Mouse (Mus musculus): ENCODE measurements around the gene A730061H03Rik. TPM values are rescaled to one million over a fixed set of nuclear protein-coding genes. Genes with fewer than 3 reads are reported as not detected.

A730061H03Rik gene
- total RNA-seq, 2 experiments from 2014 or later: 1.9 TPM; not detected in 1

DNA sequence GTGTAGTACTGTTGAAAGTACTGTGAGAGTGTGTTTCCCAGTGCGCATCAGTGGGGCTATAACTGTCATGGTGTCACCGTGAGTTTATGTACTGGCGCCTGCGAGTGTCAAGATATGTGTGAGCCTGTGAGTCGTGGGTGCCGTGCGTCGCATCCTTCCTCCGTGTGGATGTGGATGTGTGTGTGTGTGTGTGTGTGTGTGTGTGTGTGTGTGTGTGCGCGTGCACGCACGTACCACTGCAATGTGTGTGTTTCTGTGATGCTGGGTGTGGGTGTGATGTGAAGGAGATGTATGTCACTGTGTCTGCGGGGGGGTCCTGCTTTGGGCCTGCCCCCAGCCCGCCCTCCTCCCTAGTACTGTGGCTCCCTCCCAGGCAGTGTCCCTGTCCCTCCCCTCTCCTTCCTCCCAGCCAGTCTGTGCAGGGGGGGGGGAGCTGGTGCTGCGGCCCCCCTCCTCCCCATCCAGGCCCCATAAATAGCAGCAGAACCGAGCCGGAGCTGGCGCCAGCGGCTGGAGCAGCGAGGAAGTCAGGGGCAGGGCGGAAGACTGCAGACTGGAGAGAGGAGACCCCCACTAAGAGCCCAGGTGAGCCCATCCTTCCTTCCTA is 50.0 kb downstream of the A730061H03Rik start, which contains the start of gene Cpne6:
Cpne6 (plus strand) TSS at position 321 of the 607 bp plus-strand sequence.
- ATAC-seq (replicated peaks; ENCODE audit: poor library complexity, severe bottlenecking): no peak

Other genes with a start within 250 kb of the A730061H03Rik start
- gene Dhrs4, start 81.6 kb downstream of the A730061H03Rik start, total RNA-seq (2014; fragmentation: Nextera tagmentation): 47.9 and 63.5 TPM in 2 replicates
- gene Dhrs4, start 81.6 kb downstream of the A730061H03Rik start, total RNA-seq (2017): 50.5 and 61.6 TPM in 2 replicates
- gene Carmil3, start 69.8 kb downstream of the A730061H03Rik start, total RNA-seq (2014; fragmentation: Nextera tagmentation): not detected in 2 replicates
- not detected in 2 replicates for gene Carmil3, start 69.8 kb downstream of the A730061H03Rik start, total RNA-seq (2017)
- gene Cpne6, start 50.0 kb downstream of the A730061H03Rik start, total RNA-seq (2014; fragmentation: Nextera tagmentation): not detected in 2 replicates
- gene Cpne6, start 50.0 kb downstream of the A730061H03Rik start, total RNA-seq (2017): not detected in 2 replicates
- gene Nrl, start 35.4 kb downstream of the A730061H03Rik start, total RNA-seq (2014; fragmentation: Nextera tagmentation): not detected in 2 replicates
- not detected in 2 replicates for gene Nrl, start 35.4 kb downstream of the A730061H03Rik start, total RNA-seq (2017)
- gene Pck2, start 20.1 kb downstream of the A730061H03Rik start, total RNA-seq (2014; fragmentation: Nextera tagmentation): 29.0 and 38.0 TPM in 2 replicates
- gene Pck2, start 20.1 kb downstream of the A730061H03Rik start, total RNA-seq (2017): 37.2 TPM in 2 replicates
- 50.5 and 65.3 TPM in 2 replicates for gene Dcaf11, start 400 bp downstream of the A730061H03Rik start, total RNA-seq (2014; fragmentation: Nextera tagmentation)
- gene Dcaf11, start 400 bp downstream of the A730061H03Rik start, total RNA-seq (2017): 58.3 and 58.7 TPM in 2 replicates
- not detected in 2 replicates for gene Fitm1, start 15.2 kb upstream of the A730061H03Rik start, total RNA-seq (2014; fragmentation: Nextera tagmentation)
- 2.4 TPM in 1 of 2 replicates, not detected in the other for gene Fitm1, start 15.2 kb upstream of the A730061H03Rik start, total RNA-seq (2017)
- 534 and 592 TPM in 2 replicates for gene Psme1, start 17.7 kb upstream of the A730061H03Rik start, total RNA-seq (2014; fragmentation: Nextera tagmentation)
- gene Psme1, start 17.7 kb upstream of the A730061H03Rik start, total RNA-seq (2017): 280 and 325 TPM in 2 replicates
- gene Emc9, start 24.9 kb upstream of the A730061H03Rik start, total RNA-seq (2014; fragmentation: Nextera tagmentation): 0.85 TPM in 1 of 2 replicates, not detected in the other
- gene Emc9, start 24.9 kb upstream of the A730061H03Rik start, total RNA-seq (2017): 2.1 and 5.1 TPM in 2 replicates
- 330 and 352 TPM in 2 replicates for gene Psme2, start 30.7 kb upstream of the A730061H03Rik start, total RNA-seq (2014; fragmentation: Nextera tagmentation)
- 225 and 247 TPM in 2 replicates for gene Psme2, start 30.7 kb upstream of the A730061H03Rik start, total RNA-seq (2017)
- 20.1 and 21.9 TPM in 2 replicates for gene Rnf31, start 31.3 kb upstream of the A730061H03Rik start, total RNA-seq (2014; fragmentation: Nextera tagmentation)
- 9.1 and 19.8 TPM in 2 replicates for gene Rnf31, start 31.3 kb upstream of the A730061H03Rik start, total RNA-seq (2017)
- 23.4 and 31.2 TPM in 2 replicates for gene Irf9, start 43.2 kb upstream of the A730061H03Rik start, total RNA-seq (2014; fragmentation: Nextera tagmentation)
- gene Irf9, start 43.2 kb upstream of the A730061H03Rik start, total RNA-seq (2017): 21.9 and 27.4 TPM in 2 replicates
- 1.0 TPM in 1 of 2 replicates, not detected in the other for gene Rec8, start 57.6 kb upstream of the A730061H03Rik start, total RNA-seq (2014; fragmentation: Nextera tagmentation)
- gene Rec8, start 57.6 kb upstream of the A730061H03Rik start, total RNA-seq (2017): 0.26 TPM in 1 of 2 replicates, not detected in the other
- gene Ipo4, start 75.6 kb upstream of the A730061H03Rik start, total RNA-seq (2014; fragmentation: Nextera tagmentation): 47.3 and 49.7 TPM in 2 replicates
- 14.3 and 25.5 TPM in 2 replicates for gene Ipo4, start 75.6 kb upstream of the A730061H03Rik start, total RNA-seq (2017)
- 8.5 and 9.1 TPM in 2 replicates for gene Gm49378, start 77.5 kb upstream of the A730061H03Rik start, total RNA-seq (2014; fragmentation: Nextera tagmentation)
- 3.5 and 4.0 TPM in 2 replicates for gene Gm49378, start 77.5 kb upstream of the A730061H03Rik start, total RNA-seq (2017)
- gene Tm9sf1, start 83.4 kb upstream of the A730061H03Rik start, total RNA-seq (2014; fragmentation: Nextera tagmentation): 35.0 and 59.0 TPM in 2 replicates
- gene Tm9sf1, start 83.4 kb upstream of the A730061H03Rik start, total RNA-seq (2017): 48.6 and 52.9 TPM in 2 replicates
- gene Tssk4, start 89.8 kb upstream of the A730061H03Rik start, total RNA-seq (2014; fragmentation: Nextera tagmentation): 3.0 TPM in 1 of 2 replicates, not detected in the other
- 1.1 TPM in 1 of 2 replicates, not detected in the other for gene Tssk4, start 89.8 kb upstream of the A730061H03Rik start, total RNA-seq (2017)
- 22.9 and 29.3 TPM in 2 replicates for gene Mdp1, start 100.1 kb upstream of the A730061H03Rik start, total RNA-seq (2014; fragmentation: Nextera tagmentation)
- gene Mdp1, start 100.1 kb upstream of the A730061H03Rik start, total RNA-seq (2017): 21.5 and 22.6 TPM in 2 replicates
- 33.9 and 37.7 TPM in 2 replicates for gene Gmpr2, start 111.5 kb upstream of the A730061H03Rik start, total RNA-seq (2014; fragmentation: Nextera tagmentation)
- 47.1 and 57.0 TPM in 2 replicates for gene Gmpr2, start 111.5 kb upstream of the A730061H03Rik start, total RNA-seq (2017)
- 364 and 474 TPM in 2 replicates for gene Nedd8, start 111.7 kb upstream of the A730061H03Rik start, total RNA-seq (2014; fragmentation: Nextera tagmentation)
- gene Nedd8, start 111.7 kb upstream of the A730061H03Rik start, total RNA-seq (2017): 274 and 353 TPM in 2 replicates
- 19.0 and 24.0 TPM in 2 replicates for gene Tinf2, start 121.4 kb upstream of the A730061H03Rik start, total RNA-seq (2014; fragmentation: Nextera tagmentation)
- 25.7 and 27.0 TPM in 2 replicates for gene Tinf2, start 121.4 kb upstream of the A730061H03Rik start, total RNA-seq (2017)
- 0.85 and 1.8 TPM in 2 replicates for gene Tgm1, start 153.5 kb upstream of the A730061H03Rik start, total RNA-seq (2014; fragmentation: Nextera tagmentation)
- gene Tgm1, start 153.5 kb upstream of the A730061H03Rik start, total RNA-seq (2017): 1.4 and 4.3 TPM in 2 replicates
- 17.9 and 20.4 TPM in 2 replicates for gene Rabggta, start 161.9 kb upstream of the A730061H03Rik start, total RNA-seq (2014; fragmentation: Nextera tagmentation)
- 8.5 and 12.8 TPM in 2 replicates for gene Rabggta, start 161.9 kb upstream of the A730061H03Rik start, total RNA-seq (2017)
- 54.7 and 67.7 TPM in 2 replicates for gene Dhrs1, start 185.3 kb upstream of the A730061H03Rik start, total RNA-seq (2014; fragmentation: Nextera tagmentation)
- gene Dhrs1, start 185.3 kb upstream of the A730061H03Rik start, total RNA-seq (2017): 18.0 and 30.7 TPM in 2 replicates
- 30.9 and 36.6 TPM in 2 replicates for gene Nop9, start 185.3 kb upstream of the A730061H03Rik start, total RNA-seq (2014; fragmentation: Nextera tagmentation)
- gene Nop9, start 185.3 kb upstream of the A730061H03Rik start, total RNA-seq (2017): 35.7 and 38.6 TPM in 2 replicates
- gene Cideb, start 198.1 kb upstream of the A730061H03Rik start, total RNA-seq (2014; fragmentation: Nextera tagmentation): not detected in 2 replicates
- gene Cideb, start 198.1 kb upstream of the A730061H03Rik start, total RNA-seq (2017): not detected in 2 replicates
- 0.56 and 2.1 TPM in 2 replicates for gene Ltb4r2, start 201.0 kb upstream of the A730061H03Rik start, total RNA-seq (2014; fragmentation: Nextera tagmentation)
- 0.34 TPM in 1 of 2 replicates, not detected in the other for gene Ltb4r2, start 201.0 kb upstream of the A730061H03Rik start, total RNA-seq (2017)
- gene Ltb4r1, start 205.6 kb upstream of the A730061H03Rik start, total RNA-seq (2014; fragmentation: Nextera tagmentation): 19.4 and 23.3 TPM in 2 replicates
- 19.8 and 25.8 TPM in 2 replicates for gene Ltb4r1, start 205.6 kb upstream of the A730061H03Rik start, total RNA-seq (2017)
- gene Adcy4, start 223.7 kb upstream of the A730061H03Rik start, total RNA-seq (2014; fragmentation: Nextera tagmentation): not detected in 2 replicates
- not detected in 2 replicates for gene Adcy4, start 223.7 kb upstream of the A730061H03Rik start, total RNA-seq (2017)
- gene Ripk3, start 228.5 kb upstream of the A730061H03Rik start, total RNA-seq (2014; fragmentation: Nextera tagmentation): 104 and 157 TPM in 2 replicates
- 40.9 and 42.4 TPM in 2 replicates for gene Ripk3, start 228.5 kb upstream of the A730061H03Rik start, total RNA-seq (2017)

All from granulocyte monocyte progenitor cell, adult 5-6 weeks (primary cell).